Mouse (Mus musculus) layer of hippocampus, adult 11-12 months (tissue): ENCODE data around the gene Tnfrsf13c.

Experiments used
- DNase-seq: peaks from one replicate; pipeline ENCODE4 v3.0.0; 2022; ENCODE audit warnings: low spot score

Gene Tnfrsf13c

GRCm38 (mm10) chr15:82230098-82230611, 6.0 kb upstream of the Tnfrsf13c start:
- DNase-seq: no peak

- no peak for DNase-seq
Observed at GRCm38 (mm10) chr15:82229542-82230045, 5.4 kb upstream of the Tnfrsf13c start.

GRCm38 (mm10) chr15:82225769-82226168, 1.6 kb upstream of the Tnfrsf13c start:
- no peak for DNase-seq

- no peak for DNase-seq
Observed at GRCm38 (mm10) chr15:82224602-82225215, 540 bp upstream of the Tnfrsf13c start.

GRCm38 (mm10) chr15:82223251-82223650, 918 bp downstream of the Tnfrsf13c start:
- DNase-seq: no peak

- no peak for DNase-seq
Observed at GRCm38 (mm10) chr15:82221104-82221860, 2.9 kb downstream of the Tnfrsf13c start.

GRCm38 (mm10) chr15:82220003-82220675, 4.0 kb downstream of the Tnfrsf13c start:
- DNase-seq: no peak

- DNase-seq: no peak
Observed at GRCm38 (mm10) chr15:82218778-82219666, 5.1 kb downstream of the Tnfrsf13c start.

- DNase-seq: no peak
Observed at GRCm38 (mm10) chr15:82217980-82218379, 6.2 kb downstream of the Tnfrsf13c start.

GRCm38 (mm10) chr15:82217039-82217438, 7.1 kb downstream of the Tnfrsf13c start:
- DNase-seq: no peak

GRCm38 (mm10) chr15:82216142-82216827, 7.9 kb downstream of the Tnfrsf13c start:
- no peak for DNase-seq

- DNase-seq: no peak
Observed at GRCm38 (mm10) chr15:82215332-82216046, 8.7 kb downstream of the Tnfrsf13c start.

GRCm38 (mm10) chr15:82213222-82213621, 10.9 kb downstream of the Tnfrsf13c start:
- no peak for DNase-seq

- DNase-seq: no peak
Observed at GRCm38 (mm10) chr15:82212752-82213063, 11.5 kb downstream of the Tnfrsf13c start, which contains the start of gene Shisa8. Gene Shisa8 (minus strand): TSS chr15:82212815.

GRCm38 (mm10) chr15:82211911-82212751, 12.0 kb downstream of the Tnfrsf13c start:
- DNase-seq: no peak

- DNase-seq: no peak
Observed at GRCm38 (mm10) chr15:82211281-82211680, 12.9 kb downstream of the Tnfrsf13c start.

- no peak for DNase-seq
Observed at GRCm38 (mm10) chr15:82210801-82211200, 13.4 kb downstream of the Tnfrsf13c start.

GRCm38 (mm10) chr15:82209295-82210050, 14.7 kb downstream of the Tnfrsf13c start:
- no peak for DNase-seq

- DNase-seq: no peak
Observed at GRCm38 (mm10) chr15:82208307-82208706, 15.9 kb downstream of the Tnfrsf13c start.
